Mouse (Mus musculus) heart, adult 2 months (tissue): ENCODE measurements at regions not wholly inside any gene's neighbourhood (a gene's known extent, or its start where the extent isn't known, plus 50 kb on each side); places are given as distances from the start of the nearest gene placed in this dataset.

Source experiments
- CTCF ChIP-seq: fragments of 200-600 bp; IDR thresholded peaks from 2 replicates; pipeline ENCODE4 v1.8.1; 2022; ENCODE audit warnings: antibody characterized with exemption, mild to moderate bottlenecking, moderate library complexity
- EP300 ChIP-seq: fragments of 200-500 bp; IDR thresholded peaks from 2 replicates; pipeline ENCODE4 v1.6.1; 2011; ENCODE audit warnings: low read depth, low read length, control low read depth; ENCODE audit not compliant: insufficient read depth
- POLR2A ChIP-seq: fragments of 200-500 bp; IDR thresholded peaks from 2 replicates; pipeline ENCODE4 v1.6.1; 2011; ENCODE audit warnings: mild to moderate bottlenecking, low read depth, low read length, control low read depth; ENCODE audit not compliant: insufficient read depth

DNA sequence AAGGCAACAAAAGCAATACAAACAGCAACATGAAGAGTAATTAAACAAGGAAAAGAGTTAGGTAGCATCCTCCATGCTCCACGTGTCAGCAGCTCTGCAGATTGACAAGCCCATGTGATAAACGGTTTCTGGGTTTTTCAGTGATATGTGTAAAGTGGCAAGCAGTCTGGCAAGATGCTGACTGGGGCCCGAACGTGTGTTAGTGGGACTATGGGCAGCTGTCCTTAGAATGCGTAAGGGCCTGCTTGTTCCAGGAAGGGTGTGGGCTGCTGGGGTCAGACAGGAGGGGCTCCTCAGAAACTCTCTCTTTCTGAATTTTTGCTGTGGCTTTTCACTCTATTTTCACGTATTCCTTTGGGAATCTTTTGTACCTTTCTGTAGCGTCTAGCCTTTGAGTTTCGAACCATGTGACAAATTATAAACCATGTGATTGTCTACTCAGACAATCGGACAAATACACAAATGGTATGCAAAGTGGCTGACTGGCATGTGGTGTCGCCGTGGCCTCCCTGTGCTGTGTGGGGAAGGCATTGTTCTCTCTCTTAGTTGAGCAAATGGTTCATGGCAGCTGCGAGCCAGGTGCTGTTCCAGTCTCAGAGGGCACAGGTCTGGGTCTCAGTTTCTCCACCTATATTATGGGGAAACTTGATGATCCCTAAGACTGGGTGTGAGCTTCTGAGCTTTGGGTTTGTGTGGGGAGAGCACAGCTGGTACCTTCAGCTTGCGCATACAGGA is 62.5 kb upstream of the Mrps10 start:
- TF ChIP-seq CTCF = no peak
- no peak for TF ChIP-seq POLR2A
- TF ChIP-seq EP300 = no peak
